Mouse (Mus musculus) small intestine, adult 2 months (tissue): ENCODE measurements around the gene Zbtb40.

Experiments
- CTCF ChIP-seq: fragments of 200-500 bp; IDR thresholded peaks from 2 replicates; pipeline ENCODE4 v1.5.1; 2012; ENCODE audit warnings: low read depth, mild to moderate bottlenecking, control low read depth, inconsistent platforms, low read length, moderate library complexity, mixed read lengths; ENCODE audit not compliant: insufficient replicate concordance, insufficient read length; ENCODE audit errors: extremely low read depth
- POLR2A ChIP-seq: fragments of 200-500 bp; IDR thresholded peaks from 2 replicates; pipeline ENCODE4 v1.6.1; 2012; ENCODE audit warnings: low read depth, mild to moderate bottlenecking, control low read depth, inconsistent platforms, low read length, moderate library complexity

- no peak for TF ChIP-seq CTCF
- no peak for TF ChIP-seq POLR2A
Observed at GRCm38 (mm10) chr4:137046110-137046509, 2.5 kb downstream of the Zbtb40 start.
